Mouse (Mus musculus): ENCODE measurements around the gene Pou3f3.

DNA sequence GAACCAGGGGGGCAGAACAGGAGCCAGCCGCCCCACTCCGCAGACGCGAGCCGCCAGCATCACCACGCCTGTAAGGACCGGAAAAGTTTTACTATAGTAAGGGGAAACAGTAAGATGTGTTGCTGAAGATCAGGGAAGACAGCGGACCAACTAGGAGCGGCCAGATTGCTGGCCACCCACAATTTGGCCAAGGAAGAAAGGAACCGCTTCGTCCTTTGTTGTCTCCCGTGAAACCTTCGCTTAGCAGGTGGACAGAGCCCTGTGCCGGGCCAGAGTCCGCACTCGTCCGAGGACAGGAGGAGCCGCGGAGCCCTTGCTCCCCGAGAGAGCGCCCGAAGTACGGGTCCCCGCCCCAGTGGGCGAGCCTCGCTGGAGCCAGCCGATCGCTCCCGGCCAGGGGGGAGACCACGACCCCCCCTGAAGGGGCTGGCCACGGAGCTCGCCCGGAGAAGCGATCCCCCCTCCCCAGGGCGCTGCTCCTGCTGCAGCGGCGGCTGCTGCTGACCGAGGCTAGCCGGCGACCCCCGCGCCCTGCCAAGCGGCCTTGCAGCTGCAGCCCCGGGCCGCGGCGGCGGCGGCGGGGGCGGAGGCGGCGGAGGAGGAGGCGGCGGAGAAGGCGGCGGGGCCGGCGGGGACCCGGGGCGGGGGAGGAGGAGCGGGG, 933 bp downstream of the Pou3f3 start:
- TF ChIP-seq GATA1 (IDR thresholded peaks at IDR 0.05; ENCODE audit: borderline replicate concordance, low read length) (no peak), FLI1 (IDR thresholded peaks at IDR 0.05; ENCODE audit: low read length) (no peak)

Measured in megakaryocyte, embryonic 14.5 days (primary cell).